Mouse (Mus musculus) cerebellum, adult 2 months (tissue): ENCODE data around the gene Nlgn2. TPM values are rescaled to one million over a fixed set of nuclear protein-coding genes. Genes with fewer than 3 reads are reported as not detected.

Experiments used
- DNase-seq, 2 experiments: peaks; one replicate each; pipeline ENCODE4 v3.0.0; 2021
- H3K27ac ChIP-seq: fragments of 200-500 bp; 2 replicates; pipeline ENCODE4 v1.5.1; 2012; ENCODE audit warnings: low read length, control low read depth, inconsistent platforms; ENCODE audit not compliant: insufficient read depth
- H3K27me3 ChIP-seq: fragments of 200-500 bp; 2 replicates; pipeline ENCODE4 v1.6.1; 2012; ENCODE audit warnings: inconsistent platforms, mild to moderate bottlenecking, low read length, moderate library complexity; ENCODE audit not compliant: control insufficient read depth, insufficient read depth
- H3K4me1 ChIP-seq: fragments of 200-500 bp; 2 replicates; pipeline ENCODE4 v1.6.1; 2011; ENCODE audit warnings: low read length; ENCODE audit not compliant: control insufficient read depth, insufficient read depth
- H3K4me3 ChIP-seq: fragments of 200-500 bp; replicated peaks from 2 replicates; pipeline ENCODE3; 2011; ENCODE audit warnings: mild to moderate bottlenecking, low read depth, low read length, control low read depth; ENCODE audit not compliant: insufficient read depth
- CTCF ChIP-seq: fragments of 200-500 bp; IDR thresholded peaks from 2 replicates; pipeline ENCODE4 v1.5.1; 2011; ENCODE audit warnings: low read depth, mild to moderate bottlenecking, control low read depth, low read length, moderate library complexity, borderline replicate concordance; ENCODE audit not compliant: insufficient read depth
- POLR2A ChIP-seq: fragments of 200-500 bp; IDR thresholded peaks from 2 replicates; pipeline ENCODE4 v1.6.1; 2011; ENCODE audit warnings: low read length, control low read depth, borderline replicate concordance; ENCODE audit not compliant: insufficient read depth
- whole genome bisulfite sequencing: fragments of 180-500 bp; shearing (Covaris S2); methylation state at CpG from one replicate; pipeline ENCODE4 v1.1.7; 2018; 5-methylcytosine and 5-hydroxymethylcytosine counted together
- polyA plus RNA-seq: library from polyadenylated mRNA; depleted of rRNA; stranded (reverse); fragments of >200 nt; gene quantifications from 2 replicates; pipeline ENCODE4 v1.2.3, GENCODE M21; 2012; rRNA removed

The Nlgn2 gene
- polyA plus RNA-seq, 1 experiment = 116 TPM

DNA sequence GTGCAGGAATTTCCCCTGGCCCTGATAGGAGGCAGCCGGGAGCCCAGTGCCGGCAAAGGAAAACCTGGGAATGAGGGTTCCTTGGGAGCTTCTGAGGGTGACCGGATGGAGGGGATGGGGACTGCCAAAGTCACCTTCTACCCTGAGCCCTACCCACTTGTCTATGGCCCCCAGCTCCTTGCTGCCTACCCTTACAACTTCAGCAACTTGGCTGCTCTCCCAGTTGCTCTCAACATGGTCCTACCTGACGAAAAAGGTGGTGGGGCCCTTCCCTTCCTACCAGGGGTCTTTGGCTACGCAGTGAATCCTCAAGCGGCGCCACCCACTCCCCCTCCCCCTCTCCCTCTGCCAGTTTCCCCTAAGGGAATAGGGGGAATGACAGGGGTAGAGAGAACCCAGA lies 58.6 kb downstream of the Nlgn2 start:
- WGBS = 47% methylated on average over 7 of the region's 7 CpGs
- TF ChIP-seq CTCF = no peak
- TF ChIP-seq POLR2A = no peak
- DNase-seq = peak in 1 of 2 experiments; percentile 24

DNA sequence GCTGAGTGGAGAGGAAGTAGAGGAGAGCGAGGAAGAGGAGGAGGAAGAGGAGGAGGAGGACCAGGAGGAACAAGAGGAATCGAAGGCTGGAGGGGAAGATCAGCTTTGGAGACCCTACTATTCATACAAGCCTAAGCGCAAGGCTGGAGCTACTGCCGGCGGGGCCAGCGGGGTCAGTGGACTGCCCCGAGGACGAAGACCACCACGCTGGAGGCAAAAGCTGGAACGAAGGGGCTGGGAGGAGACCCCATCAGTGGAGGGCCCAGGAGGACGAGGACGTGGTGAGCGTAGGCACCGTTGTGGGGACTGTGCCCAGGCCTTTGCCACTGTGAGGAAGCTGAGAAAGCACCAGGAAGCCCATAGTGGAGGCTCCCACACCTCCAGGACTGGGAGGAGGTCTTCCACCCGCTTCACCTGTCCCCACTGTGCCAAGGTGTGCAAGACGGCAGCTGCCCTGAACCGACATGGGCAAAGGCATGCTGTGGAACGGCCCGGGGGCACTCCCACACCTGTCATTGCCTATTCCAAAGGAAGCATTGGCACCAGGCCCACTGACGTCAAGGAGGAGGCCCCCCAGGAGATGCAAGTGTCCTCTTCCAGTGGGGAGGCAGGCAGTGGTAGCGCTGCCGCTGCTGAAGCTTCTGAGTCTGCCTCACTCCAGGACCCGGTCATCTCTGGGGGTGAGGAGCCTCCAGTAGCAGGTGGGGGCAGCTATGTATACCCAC lies 59.2 kb downstream of the Nlgn2 start:
- no peaks in the 10 kb centered on the region for H3K27me3 ChIP-seq
- 44% methylated on average over 23 of the region's 23 CpGs for WGBS
- TF ChIP-seq CTCF (no peak), POLR2A (no peak)
- no peak overlapping the region for H3K27ac ChIP-seq
- peak; percentile 68 to 69 for DNase-seq
- H3K4me1 ChIP-seq = peaks cover 20% of the 10 kb centered on the region
- H3K4me3 ChIP-seq = no peak overlapping the region

More for the DNA sequence above, 58.6 kb downstream of the Nlgn2 start:
- Histone ChIP-seq H3K4me1 (peaks cover 20% of the 10 kb centered on the region), H3K27ac (no peak overlapping the region), H3K27me3 (no peaks in the 10 kb centered on the region), H3K4me3 (no peak overlapping the region)

DNA sequence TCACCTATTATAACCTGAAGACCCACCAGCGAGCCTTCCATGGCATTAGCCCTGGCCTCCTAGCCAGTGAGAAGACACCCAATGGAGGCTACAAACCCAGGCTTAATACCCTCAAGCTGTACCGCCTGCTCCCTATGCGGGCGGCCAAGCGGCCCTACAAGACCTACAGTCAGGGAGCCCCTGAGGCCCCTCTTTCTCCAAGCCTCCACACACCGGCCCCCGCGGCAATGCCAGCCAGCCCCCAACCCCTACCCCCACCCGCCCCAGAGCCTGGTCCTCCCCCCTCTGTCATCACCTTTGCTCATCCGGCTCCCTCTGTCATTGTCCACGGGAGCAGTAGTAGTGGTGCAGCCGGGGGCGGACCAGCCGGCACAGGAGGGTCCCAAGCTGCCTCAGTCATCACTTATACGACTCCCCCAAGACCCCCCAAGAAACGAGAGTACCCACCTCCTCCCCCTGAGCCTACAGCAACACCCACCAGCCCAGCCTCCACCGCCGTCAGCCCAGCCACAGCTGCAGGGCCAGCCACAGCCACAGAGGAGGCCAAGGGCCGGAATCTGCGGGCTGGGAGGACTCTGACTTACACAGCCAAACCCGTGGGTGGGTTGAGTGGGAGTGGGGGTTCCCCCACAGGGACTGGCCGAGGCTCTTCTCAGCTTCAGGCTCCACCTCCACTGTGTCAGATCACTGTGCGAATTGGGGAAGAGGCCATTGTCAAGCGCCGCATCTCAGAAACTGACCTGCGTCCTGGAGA lies 59.9 kb downstream of the Nlgn2 start:
- Histone ChIP-seq H3K27ac (no peak overlapping the region), H3K4me1 (peaks cover 20% of the 10 kb centered on the region), H3K27me3 (no peaks in the 10 kb centered on the region), H3K4me3 (no peak overlapping the region)
- WGBS = 65% methylated on average over 26 of the region's 26 CpGs
- peak in 1 of 2 experiments; percentile 14 for DNase-seq
- TF ChIP-seq POLR2A = no peak
- TF ChIP-seq CTCF = no peak

GRCm38 (mm10) chr11:69776488-69776887 lies 61.1 kb downstream of the Nlgn2 start:
- DNase-seq = no peak
- peaks cover 20% of the 10 kb centered on the region for H3K4me1 ChIP-seq
- TF ChIP-seq CTCF (no peak), POLR2A (no peak)
- H3K27me3 ChIP-seq = no peaks in the 10 kb centered on the region
- WGBS = 84% methylated on average over 20 of the region's 20 CpGs
- H3K4me3 ChIP-seq = no peak overlapping the region
- no peak overlapping the region for H3K27ac ChIP-seq

DNA sequence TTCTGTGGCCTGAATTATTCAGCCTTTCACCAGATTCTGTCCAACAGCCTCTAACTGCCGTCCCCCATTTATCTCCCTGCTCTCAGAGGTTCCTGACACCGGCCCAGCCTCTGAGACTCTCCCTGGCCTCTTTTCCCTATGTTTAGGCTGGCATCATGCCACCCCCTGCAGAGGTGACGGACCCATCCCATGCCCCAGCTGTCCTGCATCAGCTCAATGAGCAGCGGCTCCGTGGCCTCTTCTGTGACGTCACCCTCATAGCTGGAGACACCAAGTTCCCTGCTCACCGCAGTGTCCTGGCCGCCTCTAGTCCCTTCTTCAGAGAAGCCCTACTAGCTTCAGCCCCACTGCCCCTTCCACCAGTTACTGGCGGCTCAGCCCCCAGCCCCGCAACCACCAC lies 61.9 kb downstream of the Nlgn2 start:
- no peak for TF ChIP-seq POLR2A
- no peak for TF ChIP-seq CTCF
- peak; percentile 50 to 55 for DNase-seq
- no peak overlapping the region for H3K27ac ChIP-seq
- peaks cover 20% of the 10 kb centered on the region for H3K4me1 ChIP-seq
- no peak overlapping the region for H3K4me3 ChIP-seq
- WGBS = 28% methylated on average over 10 of the region's 10 CpGs
- H3K27me3 ChIP-seq = no peaks in the 10 kb centered on the region

DNA sequence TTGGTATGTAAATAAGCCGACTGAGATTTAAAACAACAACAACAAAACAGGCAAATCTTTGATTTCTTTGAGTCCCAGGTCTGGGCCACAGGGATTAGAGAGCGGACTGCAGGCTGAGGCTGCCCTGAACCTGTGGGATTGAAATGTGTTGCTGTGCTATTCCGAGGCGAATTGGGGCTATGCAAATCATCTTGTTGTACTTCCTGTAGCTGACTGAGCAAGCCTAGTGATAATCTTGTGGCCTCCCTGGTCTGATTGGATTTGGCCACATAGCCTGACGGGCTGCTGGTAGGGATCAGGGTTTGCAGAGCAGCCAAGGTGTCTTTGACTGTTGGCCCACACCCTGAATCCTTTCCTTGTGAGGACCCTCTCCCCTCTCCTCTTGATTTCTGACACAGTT lies 62.6 kb downstream of the Nlgn2 start:
- peaks cover 20% of the 10 kb centered on the region for H3K4me1 ChIP-seq
- H3K4me3 ChIP-seq = no peak overlapping the region
- no peak for DNase-seq
- WGBS = 66% methylated on average over 5 of the region's 5 CpGs
- TF ChIP-seq CTCF = no peak
- TF ChIP-seq POLR2A = no peak
- no peaks in the 10 kb centered on the region for H3K27me3 ChIP-seq
- no peak overlapping the region for H3K27ac ChIP-seq

Other genes with a start within 250 kb of the Nlgn2 start
- 890 and 950 TPM in 2 replicates for gene Atp1b2, start 231.8 kb downstream of the Nlgn2 start, polyA plus RNA-seq
- 0.11 TPM in 2 replicates for gene Shbg, start 219.9 kb downstream of the Nlgn2 start, polyA plus RNA-seq
- 32.4 and 33.5 TPM in 2 replicates for gene Sat2, start 215.8 kb downstream of the Nlgn2 start, polyA plus RNA-seq
- gene Fxr2, start 204.8 kb downstream of the Nlgn2 start, polyA plus RNA-seq = 176 and 183 TPM in 2 replicates
- gene Sox15, start 182.5 kb downstream of the Nlgn2 start, polyA plus RNA-seq = not detected in 2 replicates
- gene Mpdu1, start 175.1 kb downstream of the Nlgn2 start, polyA plus RNA-seq = 115 and 120 TPM in 2 replicates
- gene Cd68, start 171.6 kb downstream of the Nlgn2 start, polyA plus RNA-seq = 3.7 and 4.5 TPM in 2 replicates
- gene Eif4a1, start 165.4 kb downstream of the Nlgn2 start, polyA plus RNA-seq = 316 and 321 TPM in 2 replicates
- 110 and 152 TPM in 2 replicates for gene Senp3, start 155.7 kb downstream of the Nlgn2 start, polyA plus RNA-seq
- 4.8 and 4.9 TPM in 2 replicates for gene Tnfsf13, start 152.0 kb downstream of the Nlgn2 start, polyA plus RNA-seq
- 31.2 and 35.3 TPM in 2 replicates for gene Tnfsf12, start 141.9 kb downstream of the Nlgn2 start, polyA plus RNA-seq
- 3.3 and 4.2 TPM in 2 replicates for gene Tnfsfm13, start 141.7 kb downstream of the Nlgn2 start, polyA plus RNA-seq
- 35.3 and 42.3 TPM in 2 replicates for gene Polr2a, start 79.1 kb downstream of the Nlgn2 start, polyA plus RNA-seq
- not detected in 2 replicates for gene Slc35g3, start 75.8 kb downstream of the Nlgn2 start, polyA plus RNA-seq
- gene Zbtb4, start 71.9 kb downstream of the Nlgn2 start, polyA plus RNA-seq = 69.8 and 71.1 TPM in 2 replicates
- 1.6 and 2.9 TPM in 2 replicates for gene Chrnb1, start 41.8 kb downstream of the Nlgn2 start, polyA plus RNA-seq
- gene Fgf11, start 35.9 kb downstream of the Nlgn2 start, polyA plus RNA-seq = 47.0 and 49.4 TPM in 2 replicates
- gene Tmem102, start 32.2 kb downstream of the Nlgn2 start, polyA plus RNA-seq = 0.28 and 0.36 TPM in 2 replicates
- gene Gm39566, start 22.5 kb downstream of the Nlgn2 start, polyA plus RNA-seq = not detected in 2 replicates
- gene Spem2, start 19.3 kb downstream of the Nlgn2 start, polyA plus RNA-seq = not detected in 2 replicates
- 1.4 TPM in 2 replicates for gene Spem1, start 15.6 kb downstream of the Nlgn2 start, polyA plus RNA-seq
- 200 and 210 TPM in 2 replicates for gene Tmem256, start 730 bp upstream of the Nlgn2 start, polyA plus RNA-seq
- 34.2 and 36.9 TPM in 2 replicates for gene Plscr3, start 8.6 kb upstream of the Nlgn2 start, polyA plus RNA-seq
- gene Tnk1, start 20.9 kb upstream of the Nlgn2 start, polyA plus RNA-seq = 0.21 and 0.39 TPM in 2 replicates
- not detected in 2 replicates for gene Tmem95, start 40.2 kb upstream of the Nlgn2 start, polyA plus RNA-seq
- 1.9 and 2.2 TPM in 2 replicates for gene Kctd11, start 43.6 kb upstream of the Nlgn2 start, polyA plus RNA-seq
- gene Acap1, start 57.8 kb upstream of the Nlgn2 start, polyA plus RNA-seq = 0.18 and 0.24 TPM in 2 replicates
- 0.36 and 0.43 TPM in 2 replicates for gene 2810408A11Rik, start 63.2 kb upstream of the Nlgn2 start, polyA plus RNA-seq
- gene Neurl4, start 63.3 kb upstream of the Nlgn2 start, polyA plus RNA-seq = 119 and 128 TPM in 2 replicates
- 78.9 and 87.5 TPM in 2 replicates for gene Gps2, start 76.1 kb upstream of the Nlgn2 start, polyA plus RNA-seq
- gene Eif5a, start 84.2 kb upstream of the Nlgn2 start, polyA plus RNA-seq = 514 and 533 TPM in 2 replicates
- gene Ybx2, start 98.0 kb upstream of the Nlgn2 start, polyA plus RNA-seq = 16.5 and 16.8 TPM in 2 replicates
- gene Slc2a4, start 110.4 kb upstream of the Nlgn2 start, polyA plus RNA-seq = 5.9 and 7.2 TPM in 2 replicates
- 0.33 TPM in 1 of 2 replicates, not detected in the other for gene Cldn7, start 127.0 kb upstream of the Nlgn2 start, polyA plus RNA-seq
- 93.9 and 108 TPM in 2 replicates for gene Ctdnep1, start 143.4 kb upstream of the Nlgn2 start, polyA plus RNA-seq
- 106 and 109 TPM in 2 replicates for gene Elp5, start 144.7 kb upstream of the Nlgn2 start, polyA plus RNA-seq
- gene Gabarap, start 153.4 kb upstream of the Nlgn2 start, polyA plus RNA-seq = 344 and 366 TPM in 2 replicates
- gene Phf23, start 158.0 kb upstream of the Nlgn2 start, polyA plus RNA-seq = 41.8 and 44.4 TPM in 2 replicates
- gene Dvl2, start 162.8 kb upstream of the Nlgn2 start, polyA plus RNA-seq = 27.2 and 28.9 TPM in 2 replicates
- 104 and 112 TPM in 2 replicates for gene Acadvl, start 177.6 kb upstream of the Nlgn2 start, polyA plus RNA-seq
- gene Dlg4, start 179.2 kb upstream of the Nlgn2 start, polyA plus RNA-seq = 352 and 374 TPM in 2 replicates
- gene Asgr1, start 216.3 kb upstream of the Nlgn2 start, polyA plus RNA-seq = 13.8 and 17.1 TPM in 2 replicates